Mouse (Mus musculus) stomach, embryonic 16.5 days (tissue): ENCODE measurements around the gene Psmd3. TPM values are rescaled to one million over a fixed set of nuclear protein-coding genes. Genes with fewer than 3 reads are reported as not detected.
"Not testable (repeated sequence)": the region's sequence is repeated elsewhere in the genome, so short reads cannot be mapped to it uniquely, and the experiment has no call there.

Experiments
- ATAC-seq: fragments of 200-750 bp; cut with Nextera tagmentation; 2 replicates; pipeline ENCODE4 v1.8.0; 2017; ENCODE audit warnings: moderate number of reproducible peaks, moderate TSS enrichment; ENCODE audit not compliant: insufficient read depth, low FRiP score
- H3K27ac ChIP-seq: fragments of 300-500 bp; sonication (generic); 2 replicates; pipeline ENCODE4 v1.5.1; 2014; ENCODE audit warnings: low read length
- H3K27me3 ChIP-seq: fragments of 300-500 bp; sonication (generic); 2 replicates; pipeline ENCODE4 v1.6.1; 2014; ENCODE audit warnings: low read length, control low read depth, mixed read lengths; ENCODE audit not compliant: control insufficient read depth, insufficient read depth
- H3K36me3 ChIP-seq: fragments of 300-500 bp; sonication (generic); 2 replicates; pipeline ENCODE4 v1.6.1; 2014; ENCODE audit warnings: low read length; ENCODE audit not compliant: control insufficient read depth, insufficient read depth
- H3K4me1 ChIP-seq: fragments of 300-500 bp; sonication (generic); 2 replicates; pipeline ENCODE4 v1.6.1; 2014; ENCODE audit warnings: low read length, control low read depth, mixed read lengths; ENCODE audit not compliant: control insufficient read depth, insufficient read depth
- H3K4me2 ChIP-seq: fragments of 300-500 bp; sonication (generic); 2 replicates; pipeline ENCODE4 v1.6.1; 2014; ENCODE audit warnings: low read depth, low read length, mixed read lengths
- H3K4me3 ChIP-seq: fragments of 300-500 bp; sonication (generic); replicated peaks from 2 replicates; pipeline ENCODE4 v1.5.1; 2014; ENCODE audit warnings: mild to moderate bottlenecking, low read length
- H3K9ac ChIP-seq: fragments of 300-500 bp; sonication (generic); 2 replicates; pipeline ENCODE4 v1.6.1; 2014; ENCODE audit warnings: low read length
- H3K9me3 ChIP-seq: fragments of 300-500 bp; sonication (generic); replicated peaks from 2 replicates; pipeline ENCODE4 v1.6.1; 2016; ENCODE audit warnings: low read length, control low read depth; ENCODE audit not compliant: control insufficient read depth
- WGBS: fragments of 180-500 bp; shearing (Covaris S2); extraction: QIAGEN DNeasy Blood & Tissue Kit; methylation state at CpG from one replicate; pipeline ENCODE4 v1.1.7; 2014; 5-methylcytosine and 5-hydroxymethylcytosine counted together
- polyA plus RNA-seq: library from polyadenylated mRNA; unstranded; fragments of >200 nt; fragmentation: Nextera tagmentation; extraction: Ambion mirVana; gene quantifications from 2 replicates; pipeline ENCODE4 v1.2.1, GENCODE M21; 2015

The Psmd3 gene
- polyA plus RNA-seq, 1 experiment from 2014 or later = 157 TPM

DNA sequence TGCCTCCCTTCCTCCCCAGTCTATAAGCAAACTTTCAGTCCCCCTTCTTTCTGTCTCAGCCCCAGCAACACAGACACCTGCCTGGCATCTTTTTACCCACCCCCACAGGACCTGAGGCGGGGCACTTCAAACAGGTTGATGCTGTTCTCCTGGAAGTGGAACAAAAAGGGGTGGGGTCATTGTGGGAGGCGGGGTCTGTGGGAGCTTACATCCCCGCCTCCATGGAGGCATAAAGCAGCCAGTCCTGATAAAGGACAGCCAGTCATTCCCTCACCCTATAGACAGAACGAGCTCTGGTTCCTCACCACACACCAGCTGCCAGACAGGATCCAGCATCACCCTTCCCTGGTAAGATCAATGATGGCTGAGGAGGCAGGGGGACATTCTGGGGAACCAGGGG, 18.3 kb upstream of the Psmd3 start, which contains the start of gene Gsdma:
Gene Gsdma (plus strand): TSS at position 261 of the 400 bp plus-strand sequence.
- H3K9ac ChIP-seq = no peak within 1 kb of the TSS
- no peaks in the 10 kb centered on the region for H3K4me1 ChIP-seq
- H3K9me3 ChIP-seq = no peaks in the 10 kb centered on the region
- H3K4me3 ChIP-seq = no peak within 1 kb of the TSS
- no peak for ATAC-seq
- H3K36me3 ChIP-seq = no peaks in the 10 kb centered on the region
- WGBS = 17% methylated on average over 4 of the region's 4 CpGs
- H3K27ac ChIP-seq = no peak within 1 kb of the TSS
- no peaks in the 10 kb centered on the region for H3K27me3 ChIP-seq
- no peak within 1 kb of the TSS for H3K4me2 ChIP-seq

DNA sequence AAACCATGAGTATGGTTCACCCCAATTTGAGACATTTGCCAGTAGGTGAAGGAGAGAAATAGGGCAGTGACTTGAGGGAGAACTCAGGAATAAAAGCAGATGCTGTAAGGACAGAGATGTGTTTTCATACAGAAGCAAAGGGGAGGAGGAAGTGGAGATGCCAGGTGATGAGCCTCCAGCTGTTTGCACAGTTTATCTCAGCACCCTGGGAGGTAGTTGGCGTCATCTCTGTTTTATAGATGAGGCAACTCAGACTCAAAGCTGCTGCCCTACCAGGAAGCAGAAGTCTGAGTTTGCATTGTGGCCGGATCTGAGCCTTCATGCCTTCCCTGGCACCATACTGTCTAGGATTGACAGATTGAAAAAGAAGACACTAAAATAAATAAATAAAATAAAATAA, 13.4 kb upstream of the Psmd3 start:
- no peak overlapping the region for H3K27ac ChIP-seq
- no peak overlapping the region for H3K9ac ChIP-seq
- H3K36me3 ChIP-seq = no peaks in the 10 kb centered on the region
- no peaks in the 10 kb centered on the region for H3K27me3 ChIP-seq
- no peak overlapping the region for H3K4me3 ChIP-seq
- H3K4me2 ChIP-seq = no peak overlapping the region
- ATAC-seq = no peak
- 46% methylated on average over 2 of the region's 2 CpGs for WGBS
- no peaks in the 10 kb centered on the region for H3K9me3 ChIP-seq
- H3K4me1 ChIP-seq = no peaks in the 10 kb centered on the region

DNA sequence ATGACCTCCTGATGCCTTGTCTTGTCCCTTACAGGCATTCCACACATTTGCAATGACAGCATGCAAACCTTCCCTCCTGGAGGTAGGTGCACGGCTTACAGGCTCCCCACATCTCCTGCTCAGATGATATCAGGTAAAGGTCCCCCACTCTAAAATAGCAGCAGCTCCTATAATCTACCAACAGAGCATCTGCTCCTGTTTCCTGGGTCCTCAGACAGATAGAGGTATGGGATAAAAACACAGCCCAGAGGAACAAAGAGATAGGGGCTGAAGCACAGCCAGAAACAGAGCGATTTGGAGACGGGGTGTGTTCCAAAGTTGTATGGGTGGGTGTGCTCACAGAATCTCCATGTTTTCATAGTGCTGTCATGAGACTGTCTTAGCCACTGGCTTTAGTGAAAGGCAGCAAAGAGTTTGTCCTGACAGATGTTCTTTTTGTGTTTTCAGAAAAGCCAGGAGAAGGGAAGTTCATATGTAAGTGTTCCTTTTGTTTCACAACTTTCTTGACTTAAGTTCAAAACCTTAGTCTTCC, 11.0 kb upstream of the Psmd3 start:
- WGBS = 60% methylated on average over 3 of the region's 3 CpGs
- Histone ChIP-seq H3K4me2 (no peak overlapping the region), H3K27me3 (no peaks in the 10 kb centered on the region), H3K4me1 (no peaks in the 10 kb centered on the region), H3K9ac (no peak overlapping the region), H3K9me3 (no peaks in the 10 kb centered on the region), H3K36me3 (no peaks in the 10 kb centered on the region), H3K27ac (no peak overlapping the region), H3K4me3 (no peak overlapping the region)
- ATAC-seq = no peak

DNA sequence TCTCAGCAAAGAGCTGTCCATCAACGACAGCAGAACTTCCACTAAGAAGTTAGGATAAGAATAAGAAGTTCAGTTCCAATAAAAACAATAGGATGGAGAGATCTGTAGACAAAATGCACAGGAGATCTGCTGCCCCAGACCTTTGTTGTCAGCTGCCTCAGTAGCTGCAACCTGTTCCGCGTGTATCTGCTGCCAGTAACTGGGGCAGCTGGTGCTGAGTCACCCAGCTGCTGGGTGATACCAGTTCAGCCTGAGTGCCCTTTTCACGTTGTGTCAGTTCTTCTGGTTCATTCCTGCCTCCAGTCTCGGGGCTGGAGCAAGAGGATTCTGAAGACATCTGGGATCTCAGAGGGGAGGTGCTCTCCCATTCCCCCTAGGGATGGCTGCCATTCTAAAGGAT, 10.5 kb upstream of the Psmd3 start:
- Histone ChIP-seq H3K36me3 (no peaks in the 10 kb centered on the region), H3K27ac (no peak overlapping the region), H3K4me3 (no peak overlapping the region), H3K9me3 (no peaks in the 10 kb centered on the region), H3K9ac (no peak overlapping the region), H3K4me1 (no peaks in the 10 kb centered on the region), H3K27me3 (no peaks in the 10 kb centered on the region), H3K4me2 (no peak overlapping the region)
- no peak for ATAC-seq
- whole genome bisulfite sequencing = 43% methylated on average over 5 of the region's 5 CpGs

DNA sequence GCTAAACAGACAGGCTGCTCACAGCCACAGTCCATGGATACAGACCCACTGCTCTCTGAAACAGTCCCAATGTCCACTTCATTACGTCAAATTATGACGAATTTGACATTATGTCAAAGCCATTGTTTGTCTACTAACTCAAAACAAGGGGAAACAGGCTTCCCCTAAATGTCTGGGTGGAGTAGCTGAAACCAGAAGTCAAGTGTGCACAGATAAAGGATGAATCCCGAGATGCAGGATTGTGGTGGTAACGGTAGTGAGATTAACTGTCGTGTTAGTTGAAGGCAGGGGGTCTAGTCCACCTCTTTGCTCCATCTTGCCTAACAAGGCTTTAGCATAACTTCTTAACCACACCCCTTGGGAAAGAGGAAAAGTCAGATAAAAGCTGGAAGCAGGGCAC, 9.9 kb upstream of the Psmd3 start:
- 69% methylated on average over 5 of the region's 5 CpGs for WGBS
- Histone ChIP-seq H3K4me2 (no peak overlapping the region), H3K4me1 (no peaks in the 10 kb centered on the region), H3K27me3 (no peaks in the 10 kb centered on the region), H3K9ac (no peak overlapping the region), H3K9me3 (no peaks in the 10 kb centered on the region), H3K36me3 (no peaks in the 10 kb centered on the region), H3K4me3 (no peak overlapping the region), H3K27ac (no peak overlapping the region)
- no peak for ATAC-seq

DNA sequence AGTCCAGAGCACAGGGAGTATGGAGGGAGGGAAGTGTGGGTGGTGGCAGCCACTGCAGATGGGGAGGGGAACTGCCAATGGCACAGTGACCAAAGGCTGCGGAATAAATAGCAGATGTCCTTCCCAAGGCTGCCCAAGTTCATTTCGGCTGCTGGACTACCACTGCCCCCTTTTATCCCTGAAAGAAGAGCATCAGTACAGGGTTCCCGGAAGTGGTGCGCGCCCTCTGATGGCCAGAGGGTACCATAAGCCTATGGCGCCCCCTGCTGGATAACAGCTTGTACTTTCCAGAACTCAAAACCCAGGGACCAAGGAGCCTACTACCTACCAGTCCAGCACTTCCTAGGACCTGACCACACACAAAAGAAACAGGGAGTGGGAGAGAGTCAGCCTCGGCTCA, 9.2 kb upstream of the Psmd3 start:
- H3K27ac ChIP-seq, H3K4me1 ChIP-seq, H3K4me2 ChIP-seq, H3K4me3 ChIP-seq, H3K36me3 ChIP-seq, H3K9ac ChIP-seq, H3K9me3 ChIP-seq, H3K27me3 ChIP-seq: not testable (repeated sequence)
- ATAC-seq = peak; percentile 77
- 7% methylated on average over 6 of the region's 7 CpGs for WGBS

DNA sequence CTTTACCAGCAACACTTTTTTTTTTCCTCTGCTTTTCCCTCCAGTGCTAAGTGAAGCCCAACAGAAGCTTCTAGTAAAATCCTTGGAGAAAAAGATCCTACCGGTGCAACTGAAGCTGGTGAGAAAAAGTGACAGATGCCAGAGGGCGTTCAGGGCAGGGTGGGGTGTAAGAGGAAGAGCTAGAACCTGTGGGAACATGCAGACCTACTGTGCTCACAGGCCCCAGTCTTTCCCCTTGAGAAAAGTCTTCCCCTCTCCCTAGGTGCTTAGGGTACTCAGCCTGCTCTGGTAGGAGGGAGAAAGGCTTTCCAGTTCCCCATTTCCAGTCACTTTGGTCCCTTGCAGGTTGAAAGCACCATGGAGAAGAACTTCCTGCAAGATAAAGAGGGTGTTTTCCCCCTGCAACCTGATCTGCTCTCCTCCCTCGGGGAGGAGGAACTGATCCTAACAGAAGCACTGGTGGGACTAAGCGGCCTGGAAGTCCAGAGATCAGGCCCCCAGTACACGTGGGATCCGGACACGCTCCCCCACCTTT, 6.5 kb upstream of the Psmd3 start:
- ATAC-seq = no peak
- Histone ChIP-seq H3K4me2 (no peak overlapping the region), H3K36me3 (no peaks in the 10 kb centered on the region), H3K4me3 (no peak overlapping the region), H3K9me3 (no peaks in the 10 kb centered on the region), H3K9ac (no peak overlapping the region), H3K4me1 (no peaks in the 10 kb centered on the region), H3K27me3 (no peaks in the 10 kb centered on the region), H3K27ac (no peak overlapping the region)
- WGBS = 27% methylated on average over 7 of the region's 7 CpGs

DNA sequence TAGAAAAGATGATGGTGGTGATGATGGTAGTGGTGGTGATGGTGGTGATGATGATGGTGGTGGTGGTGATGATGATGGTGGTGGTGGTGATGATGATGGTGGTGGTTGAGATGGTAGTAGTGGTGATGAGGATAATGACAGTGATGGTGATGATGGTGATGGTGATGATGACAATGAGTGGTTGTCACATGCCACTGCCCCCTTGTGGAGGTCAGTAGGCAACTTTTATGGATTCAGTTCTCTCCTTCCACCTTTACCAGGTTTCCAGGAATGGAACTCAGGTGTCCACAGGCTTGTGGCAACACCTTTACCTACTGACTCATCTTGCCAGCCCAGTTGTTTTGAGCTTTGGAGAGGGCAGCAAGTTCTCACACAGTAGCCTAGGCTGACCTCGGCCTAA, 2.3 kb upstream of the Psmd3 start:
- Histone ChIP-seq H3K27me3 (no peaks in the 10 kb centered on the region), H3K9me3 (no peaks in the 10 kb centered on the region), H3K36me3 (no peaks in the 10 kb centered on the region), H3K27ac (no peak overlapping the region), H3K4me1 (peaks cover 12% of the 10 kb centered on the region), H3K9ac (no peak overlapping the region), H3K4me3 (no peak overlapping the region), H3K4me2 (no peak overlapping the region)
- 97% methylated on average over 1 of the region's 1 CpGs for WGBS
- ATAC-seq = no peak

DNA sequence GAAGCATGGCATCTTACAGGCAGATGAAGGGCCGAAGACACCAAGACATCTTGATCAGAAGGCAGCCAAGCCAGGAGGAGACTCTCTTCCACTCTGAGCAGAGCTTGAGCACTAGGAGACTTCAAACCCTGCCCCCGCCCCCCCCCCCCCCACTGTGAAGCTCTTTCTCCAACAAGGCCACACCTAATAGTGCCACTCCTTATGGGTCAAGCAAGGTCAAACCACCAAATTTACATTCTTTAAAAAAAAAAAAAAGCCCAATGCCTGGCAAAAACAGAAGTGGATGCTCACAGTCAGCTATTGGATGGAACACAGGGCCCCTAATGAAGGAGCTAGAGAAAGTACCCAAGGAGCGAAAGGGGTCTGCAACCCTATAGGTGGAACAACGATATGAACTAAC, 1.8 kb upstream of the Psmd3 start:
- not testable (repeated sequence) for H3K4me2 ChIP-seq, H3K36me3 ChIP-seq, H3K27ac ChIP-seq, H3K27me3 ChIP-seq, H3K9me3 ChIP-seq, H3K9ac ChIP-seq, H3K4me3 ChIP-seq, ATAC-seq
- peaks cover 12% of the 10 kb centered on the region for H3K4me1 ChIP-seq
- WGBS = 87% methylated on average over 4 of the region's 4 CpGs
